Mouse (Mus musculus): ENCODE measurements around the gene Rnf227.

The Rnf227 gene

DNA sequence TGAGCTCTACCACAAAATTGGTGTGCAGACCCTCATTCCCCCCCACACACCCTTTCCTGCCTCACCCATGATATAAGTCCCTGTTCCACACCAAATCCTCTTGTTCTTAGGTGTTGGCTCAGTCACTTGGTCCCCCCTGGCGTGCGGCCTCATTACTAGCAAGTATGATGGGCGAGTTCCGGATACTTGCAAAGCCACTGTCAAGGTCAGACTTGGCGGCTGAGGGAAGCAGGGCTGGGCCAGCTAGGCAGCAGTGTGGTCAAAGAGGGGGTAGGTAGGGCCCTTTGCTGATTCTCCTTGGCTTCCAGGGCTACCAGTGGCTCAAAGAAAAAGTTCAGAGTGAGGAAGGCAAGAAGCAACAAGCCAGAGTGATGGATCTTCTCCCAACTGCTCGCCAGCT is 9.1 kb upstream of the Rnf227 start:
- in situ Hi-C loops (cut with MboI, MseI), result no loop called here

DNA sequence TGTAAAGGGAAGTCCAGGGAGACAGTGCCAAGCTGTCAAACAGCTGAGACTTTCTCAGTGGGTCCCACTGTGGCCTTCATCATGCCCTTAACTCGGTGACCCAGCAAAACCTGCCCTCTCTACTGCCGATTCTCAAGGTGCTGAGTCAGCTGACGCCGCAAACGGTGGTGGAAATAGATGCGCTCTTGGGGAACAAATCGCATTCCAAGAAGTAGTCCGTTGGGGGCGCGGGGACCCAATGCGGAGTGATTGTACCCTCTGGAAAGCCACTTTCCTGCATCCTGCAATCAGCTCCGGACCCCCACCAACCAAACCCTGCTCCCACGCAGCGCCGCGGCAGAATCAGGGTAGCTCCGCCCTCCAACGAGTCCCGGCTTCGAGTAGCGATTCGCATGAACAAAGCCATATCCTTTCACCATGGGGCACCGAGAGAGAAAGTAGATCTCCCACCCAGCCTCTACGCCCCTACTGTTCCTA is 8.3 kb upstream of the Rnf227 start:
- in situ Hi-C loops (cut with MboI, MseI), result no loop called here

DNA sequence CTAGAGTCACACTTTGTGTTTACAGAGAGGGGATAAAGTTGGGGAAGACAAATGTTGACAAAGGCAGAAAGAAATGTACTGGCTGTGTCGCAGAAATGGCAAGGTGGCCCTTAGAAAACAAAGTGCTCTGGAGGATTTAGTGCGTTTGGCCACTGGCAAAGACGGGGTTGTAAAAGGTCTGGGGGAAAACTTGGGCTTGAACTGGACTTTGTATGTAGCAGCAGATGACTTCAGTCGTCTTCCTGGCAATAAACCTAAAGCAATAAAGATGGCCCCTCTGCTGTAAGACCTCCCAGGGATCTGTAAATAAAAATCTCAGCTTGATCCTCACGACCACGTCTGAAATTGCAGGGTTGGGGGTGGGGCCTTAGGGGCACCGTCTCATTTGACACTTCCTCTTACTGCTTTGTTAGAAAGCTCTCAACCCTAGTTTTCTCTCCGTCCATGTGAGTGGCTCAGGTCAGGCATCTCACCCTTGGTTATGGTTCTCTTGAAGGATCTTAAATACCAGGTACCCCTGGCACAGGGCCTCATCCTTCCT is 7.5 kb upstream of the Rnf227 start:
- in situ Hi-C loops (cut with MboI, MseI), result no loop called here

DNA sequence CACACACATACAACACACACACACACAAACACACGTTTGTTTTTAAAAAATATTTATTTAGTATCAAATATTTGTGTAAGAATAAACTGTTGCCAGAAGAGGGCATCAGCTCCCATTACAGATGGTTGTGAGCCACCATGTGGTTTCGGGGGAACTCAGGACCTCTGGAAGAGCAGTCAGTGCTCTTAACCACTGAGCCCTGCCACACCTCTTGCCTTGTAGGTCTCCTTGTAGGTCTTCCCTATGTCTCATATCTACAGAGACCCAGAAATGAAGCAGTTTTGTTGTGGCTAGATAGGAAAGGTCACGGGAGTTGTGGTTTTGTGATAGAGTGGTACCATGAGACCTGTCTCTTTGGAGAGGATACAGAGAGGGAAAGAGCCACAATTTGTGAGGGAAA is 6.3 kb upstream of the Rnf227 start:
- in situ Hi-C loops (cut with MboI, MseI), result no loop called here

DNA sequence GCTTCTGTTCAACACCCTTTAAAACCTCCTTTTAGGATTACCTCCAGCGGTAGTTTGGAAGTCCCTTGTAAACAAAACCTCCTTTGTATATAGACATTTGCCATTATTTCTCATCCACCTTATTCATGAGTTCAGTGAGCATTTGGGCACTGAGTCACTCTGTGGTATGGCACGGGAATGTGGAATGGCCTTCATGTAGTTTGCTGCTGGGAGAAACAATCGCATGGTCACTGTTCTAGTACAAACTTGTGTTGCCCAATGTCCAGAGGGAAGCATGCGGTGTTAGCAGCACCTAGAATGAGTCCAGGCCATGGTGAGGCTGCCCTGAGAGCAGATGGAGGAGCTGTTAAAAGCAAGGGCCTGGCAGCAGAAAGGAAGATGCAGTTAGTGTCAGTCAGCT is 5.5 kb upstream of the Rnf227 start:
- in situ Hi-C loops (cut with MboI, MseI), result no loop called here

DNA sequence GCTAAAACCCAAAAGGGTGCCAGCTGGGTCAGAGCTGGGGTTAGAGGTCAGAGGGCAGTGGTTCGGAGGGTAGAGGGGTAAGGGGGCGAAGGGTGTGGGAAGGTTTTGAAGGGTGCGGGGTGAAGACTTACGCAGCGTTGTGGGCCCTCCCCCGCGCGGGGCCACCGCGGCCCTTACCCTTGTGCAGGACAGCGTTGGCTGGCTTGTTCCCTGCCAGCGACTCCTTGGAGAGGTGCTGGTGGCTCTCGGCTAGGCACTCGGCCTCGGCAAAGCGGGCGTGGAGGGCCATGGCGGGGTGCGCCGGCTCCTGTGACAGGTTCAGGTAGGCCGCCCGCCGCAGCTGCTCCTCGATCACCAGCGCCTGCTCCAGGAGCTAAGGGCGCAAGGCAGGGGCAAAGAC is 6.2 kb downstream of the Rnf227 start:
- in situ Hi-C loops (cut with MboI, MseI), result no loop called here

DNA sequence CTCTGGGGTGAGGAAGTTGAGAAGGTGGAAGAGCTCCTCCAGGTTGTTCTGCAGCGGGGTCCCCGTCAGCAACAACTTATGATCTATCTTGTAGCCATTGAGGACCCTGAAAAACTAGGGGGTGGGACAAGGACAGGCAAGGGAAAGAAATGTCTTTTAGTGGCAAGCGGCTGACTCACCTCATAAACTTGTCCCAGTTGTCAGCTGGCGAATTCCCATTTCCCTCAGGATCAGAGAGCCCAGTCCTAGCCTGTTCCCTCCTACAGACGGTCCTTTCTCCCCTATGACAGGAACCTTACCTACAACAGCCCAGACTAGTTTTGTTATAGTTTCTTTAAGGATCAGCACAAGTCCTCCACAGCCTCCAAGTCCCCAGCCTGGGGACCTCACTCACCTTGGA is 16.3 kb downstream of the Rnf227 start:
- in situ Hi-C loops (cut with MboI, MseI), result no loop called here

DNA sequence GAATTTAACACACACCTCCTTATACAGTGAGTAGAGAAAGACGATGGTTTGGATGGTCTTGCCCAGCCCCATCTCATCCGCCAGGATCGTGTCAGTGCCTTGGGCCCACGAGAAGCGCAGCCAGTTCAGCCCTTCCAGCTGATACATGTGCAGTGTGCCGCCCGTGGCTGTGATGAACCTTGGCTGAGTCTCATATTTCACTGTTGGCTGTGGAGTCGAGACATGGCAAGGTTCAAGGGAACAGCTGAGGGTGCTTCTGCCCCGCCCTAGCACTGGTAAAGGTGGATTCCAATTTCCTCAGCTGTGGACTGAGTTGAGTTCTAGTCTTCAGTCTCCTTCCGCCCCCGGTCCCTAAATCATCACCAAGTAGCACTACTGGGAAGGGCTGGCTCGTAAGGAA is 17.4 kb downstream of the Rnf227 start:
- in situ Hi-C loops (cut with MboI, MseI), result no loop called here

DNA sequence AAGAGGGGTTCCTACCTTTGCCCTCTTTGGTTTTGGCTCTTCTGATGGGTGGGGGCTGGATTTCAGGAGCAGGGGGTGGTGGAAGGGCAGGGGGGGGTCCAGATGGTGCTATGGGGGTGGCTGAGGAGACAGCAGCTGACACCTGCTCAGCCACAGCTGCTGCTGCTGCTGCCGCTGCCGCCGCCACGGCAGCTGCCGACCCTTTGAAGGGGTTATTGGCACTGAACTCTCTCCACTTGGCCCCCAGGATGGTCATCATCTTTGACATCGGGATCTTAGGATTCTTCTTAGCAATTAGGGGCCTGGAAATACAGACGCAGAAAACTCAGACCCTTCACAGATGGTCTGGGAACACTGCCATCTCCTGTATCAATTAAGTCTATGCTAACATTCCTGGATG is 21.8 kb downstream of the Rnf227 start:
- in situ Hi-C loops (cut with MboI, MseI), result no loop called here

DNA sequence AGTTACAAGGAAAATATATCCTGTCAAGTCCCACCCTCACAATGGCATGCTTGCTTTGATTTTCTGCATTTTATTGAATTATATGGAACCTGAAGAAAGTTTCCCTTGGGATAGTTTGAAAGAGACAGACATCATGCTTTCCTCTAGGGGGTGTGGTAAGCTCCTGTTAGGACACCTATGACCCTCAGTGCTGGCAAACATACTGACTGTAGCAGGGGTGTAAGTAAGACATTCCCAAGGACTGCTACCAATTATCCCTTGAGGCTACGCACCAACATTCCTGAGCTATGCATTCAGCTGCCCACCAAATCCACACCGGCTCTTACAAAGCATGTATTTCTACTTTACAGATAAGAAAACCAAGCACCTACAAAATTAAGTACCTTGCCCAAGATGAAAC is 22.2 kb downstream of the Rnf227 start:
- in situ Hi-C loops (cut with MboI, MseI), result no loop called here

DNA sequence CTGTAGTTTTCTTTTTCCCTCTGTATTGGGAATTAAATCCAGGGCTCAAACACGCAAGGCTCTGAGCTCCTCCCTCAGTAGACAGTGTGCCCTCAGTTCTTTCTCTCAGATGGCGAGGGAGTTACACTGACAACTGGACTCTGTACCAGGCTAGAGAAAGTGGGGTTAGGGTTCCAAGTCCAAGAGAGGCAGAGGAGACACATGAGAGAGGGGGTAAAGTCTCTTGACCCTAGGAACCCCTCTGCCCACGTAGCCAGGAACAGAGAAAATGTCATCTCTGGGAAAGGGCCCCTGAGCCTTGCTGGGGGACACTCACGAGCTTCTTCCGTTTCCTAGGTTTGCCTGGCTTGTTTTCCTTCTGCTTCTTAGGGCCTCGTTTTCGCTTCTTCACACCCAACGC is 24.1 kb downstream of the Rnf227 start:
- in situ Hi-C loops (cut with MboI, MseI), result no loop called here

DNA sequence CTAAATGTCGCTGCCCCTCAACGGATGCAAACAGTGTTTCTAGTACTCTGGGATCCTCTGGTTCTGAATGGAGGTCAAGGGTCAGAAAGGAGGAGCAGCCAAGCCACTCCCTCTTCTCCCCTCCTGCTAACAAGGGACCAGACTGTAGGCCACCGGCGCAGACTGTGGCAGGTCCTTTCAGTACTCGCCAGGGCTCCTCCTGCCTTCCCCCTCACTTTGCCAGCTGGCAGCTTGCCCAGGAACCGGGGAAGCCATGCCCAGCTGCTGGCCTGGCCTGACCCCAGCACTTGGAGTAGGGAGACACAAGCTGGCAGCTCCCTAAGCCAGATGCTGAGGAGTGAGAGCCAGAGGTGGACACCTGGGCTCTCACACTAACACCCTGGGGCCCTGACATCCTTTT is 24.6 kb downstream of the Rnf227 start:
- in situ Hi-C loops (cut with MboI, MseI), result no loop called here

DNA sequence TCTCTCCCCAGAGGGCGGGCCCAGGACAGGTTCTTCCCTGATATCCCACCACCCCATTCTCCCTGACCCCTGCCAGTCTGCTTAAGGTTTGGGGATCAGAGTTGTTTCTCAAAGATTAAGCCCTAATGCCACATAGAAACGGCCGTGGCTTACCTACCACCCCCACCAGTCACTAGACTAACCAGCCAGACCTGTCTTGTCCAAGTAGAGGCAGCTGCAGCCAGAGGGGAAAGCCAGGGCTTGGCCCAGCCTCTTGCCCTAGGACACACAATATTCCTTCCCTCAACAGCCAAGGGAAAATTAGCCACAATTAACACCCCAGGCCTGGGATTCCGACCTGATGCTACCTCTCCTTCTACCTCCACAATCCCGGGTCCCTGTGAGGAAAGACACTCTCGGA is 25.5 kb downstream of the Rnf227 start:
- in situ Hi-C loops (cut with MboI, MseI), result no loop called here

DNA sequence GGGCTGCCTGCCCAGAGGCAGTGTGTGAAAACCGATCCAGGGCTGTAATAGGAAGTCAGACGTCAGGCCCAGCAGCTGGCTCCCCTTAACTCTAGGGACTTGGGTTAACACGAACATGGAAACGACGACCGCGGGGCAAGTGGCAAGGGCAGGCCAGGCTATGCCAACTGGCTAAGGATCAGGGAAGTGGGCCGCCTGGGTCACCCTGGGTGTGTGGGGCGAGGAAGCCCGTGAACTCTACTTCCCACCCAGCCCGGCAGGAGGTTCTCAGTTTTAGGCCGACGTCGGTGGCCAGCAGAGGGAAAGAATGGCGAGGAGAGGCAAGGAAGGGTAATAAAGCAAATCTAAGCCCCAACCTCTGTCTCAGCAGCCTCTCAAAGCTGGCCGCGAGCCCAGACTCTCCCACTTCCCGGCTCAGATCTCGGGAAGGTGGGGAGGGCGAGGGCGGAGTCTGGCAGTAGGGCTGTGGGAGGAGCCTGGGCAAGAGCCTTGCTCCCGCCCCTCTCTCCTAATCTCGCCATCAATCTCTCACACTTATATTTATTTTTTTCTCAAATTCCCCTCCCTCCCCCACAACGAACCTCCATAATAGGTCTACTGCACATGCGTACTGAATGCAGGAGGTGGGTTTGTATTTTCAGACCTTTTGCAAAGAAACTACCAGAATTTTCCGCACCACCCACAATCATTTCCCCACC is 26.0 kb downstream of the Rnf227 start:
- in situ Hi-C loops (cut with MboI, MseI), result no loop called here

DNA sequence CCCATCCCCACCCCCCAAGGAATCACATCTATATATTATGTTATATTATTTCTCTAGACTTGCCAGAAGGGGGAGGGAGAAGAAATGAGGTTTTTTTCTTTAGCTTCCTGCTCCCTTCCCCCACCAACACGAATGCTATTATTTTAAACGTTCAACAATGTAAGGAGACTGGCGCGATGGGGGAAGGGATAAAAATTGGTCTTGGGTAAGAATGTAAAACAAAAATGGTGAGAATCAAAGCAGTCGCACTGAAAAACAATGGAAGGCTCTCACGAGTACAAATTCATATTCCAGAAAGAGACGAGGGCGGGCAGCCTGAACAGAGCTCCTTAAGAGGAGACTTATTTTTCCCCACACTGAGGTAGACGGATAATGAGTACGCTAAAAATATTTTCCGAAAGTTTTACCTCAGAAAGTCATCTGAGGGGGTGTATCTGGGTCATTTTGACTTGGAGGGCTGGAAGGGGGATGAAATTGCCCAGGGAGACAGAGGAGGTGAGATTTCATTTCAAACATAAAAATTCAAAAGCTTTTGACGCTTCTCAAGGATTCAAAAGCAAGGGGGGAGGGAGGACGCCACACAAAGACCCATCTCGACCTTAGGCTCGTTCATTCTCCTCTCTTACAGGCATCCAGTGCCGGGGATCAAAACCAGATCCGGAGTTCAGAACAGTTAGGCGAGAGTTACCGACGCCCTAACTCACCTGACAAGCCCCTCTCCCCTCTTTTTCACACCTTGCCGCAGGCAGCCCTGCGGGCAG is 26.8 kb downstream of the Rnf227 start:
- in situ Hi-C loops (cut with MboI, MseI), result no loop called here

DNA sequence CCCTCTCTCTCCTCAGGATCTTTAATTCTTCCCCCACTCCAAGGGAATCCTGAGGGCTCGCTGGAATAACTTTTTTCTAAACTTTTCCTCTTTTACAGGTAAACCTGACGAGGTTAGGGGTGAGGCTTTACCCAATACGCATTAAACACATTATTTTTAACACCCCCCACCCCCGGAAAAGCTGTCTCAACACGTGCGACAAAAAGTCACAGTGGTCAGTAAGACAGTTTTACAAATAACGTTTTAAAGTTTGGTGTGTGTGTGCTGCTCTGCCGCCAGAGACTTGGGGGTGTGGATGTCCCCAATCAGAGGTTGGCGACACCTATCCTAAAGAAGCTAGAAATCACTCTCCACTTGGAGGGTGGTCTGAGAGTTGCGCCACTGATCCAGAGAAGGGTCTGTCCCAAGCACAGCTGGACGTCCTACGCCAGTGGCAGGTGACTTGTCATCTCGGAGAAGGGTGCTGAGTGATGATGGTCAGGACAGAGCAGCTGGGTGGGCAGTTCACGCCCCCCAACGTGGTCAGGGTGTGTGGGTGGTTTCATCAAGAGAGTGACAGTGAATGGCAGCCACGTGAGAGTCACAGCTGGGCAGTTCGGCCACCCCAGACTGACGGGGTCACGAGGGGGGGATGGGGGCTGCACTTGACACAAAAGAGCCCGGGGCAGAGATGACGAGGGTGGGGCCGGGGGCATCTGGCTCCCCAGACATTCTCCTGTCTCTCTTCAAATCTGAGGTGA is 27.5 kb downstream of the Rnf227 start:
- in situ Hi-C loops (cut with MboI, MseI), result no loop called here

DNA sequence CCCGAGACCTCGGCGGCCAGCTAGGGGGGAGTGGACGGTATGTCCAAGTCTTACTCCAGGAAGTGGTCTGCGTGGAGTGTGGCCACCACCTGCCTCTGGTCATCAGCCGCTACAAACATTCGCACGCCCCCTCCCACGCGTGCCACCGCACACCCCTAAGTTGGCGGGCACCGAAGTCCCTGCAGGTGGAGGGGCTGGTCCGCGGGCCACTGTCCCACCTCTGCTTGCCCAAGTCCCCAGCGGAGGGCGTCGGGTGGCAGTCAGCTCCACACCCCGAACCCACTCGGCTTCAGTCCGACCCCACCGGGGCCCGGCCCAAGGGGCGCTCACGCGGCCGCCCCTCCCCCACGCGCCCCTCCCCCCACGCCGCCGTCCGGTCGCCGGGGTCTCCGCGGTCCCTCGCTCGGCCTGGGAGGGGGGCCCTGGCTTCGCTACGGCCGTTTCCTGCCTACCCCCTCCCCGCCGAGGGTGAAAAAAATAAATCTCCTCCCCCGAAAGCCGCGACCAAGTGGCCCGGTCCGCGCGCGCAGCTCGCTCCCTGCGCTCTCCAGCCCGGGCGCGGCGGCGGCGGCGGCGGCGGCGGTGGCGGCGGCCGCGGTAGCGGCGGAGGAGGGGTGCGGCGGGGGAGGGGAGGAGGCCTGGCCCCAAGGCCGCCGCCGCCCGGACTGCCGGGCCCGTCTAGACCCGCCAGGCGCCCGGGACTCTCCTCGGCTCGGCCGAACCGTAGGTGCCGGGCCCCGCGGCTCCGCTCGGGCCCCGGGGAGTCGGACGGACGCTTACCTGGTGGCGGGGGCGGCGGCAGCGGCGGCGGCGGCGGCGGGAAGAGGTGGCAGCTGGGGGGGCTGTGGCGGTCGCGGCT is 28.3 kb downstream of the Rnf227 start:
- in situ Hi-C loops (cut with MboI, MseI), result no loop called here

DNA sequence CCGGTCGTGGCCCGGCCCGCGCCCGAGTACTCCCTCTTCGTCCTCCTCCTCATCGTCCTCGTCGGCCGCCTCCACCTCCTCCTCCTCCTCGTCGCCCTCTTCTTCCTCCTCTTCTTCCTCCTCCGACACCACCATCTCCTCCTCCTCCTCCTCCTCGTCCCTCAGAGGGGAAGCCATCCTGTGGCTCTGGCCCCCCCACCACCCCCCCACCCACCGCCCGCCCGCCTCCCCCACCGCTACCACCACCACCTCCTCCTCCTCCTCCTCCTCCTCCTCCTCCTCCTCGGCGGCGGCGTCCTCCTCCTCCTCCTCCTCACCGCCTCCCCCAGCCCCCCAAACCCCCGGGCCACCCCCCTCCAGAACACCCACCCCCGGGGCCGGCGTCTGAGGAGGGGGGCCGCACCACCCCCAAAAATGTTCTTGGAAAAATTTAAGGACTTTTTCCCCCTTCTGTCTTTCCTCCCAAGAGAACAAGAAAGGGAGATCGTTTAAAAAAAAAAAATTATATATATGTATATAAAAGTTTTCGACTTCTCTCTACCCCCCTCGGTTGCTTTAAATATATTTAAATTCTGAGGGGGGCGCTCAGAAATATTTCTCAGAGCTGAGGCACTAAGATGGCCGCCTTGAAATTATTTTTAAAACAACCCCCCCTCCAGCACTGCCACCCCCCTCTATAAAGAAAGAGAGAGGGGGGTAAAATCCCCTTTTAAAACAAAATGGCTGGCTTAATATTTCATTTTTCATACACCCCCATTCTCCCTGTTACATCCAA is 29.1 kb downstream of the Rnf227 start, which contains the start of gene Chd3:
Gene Chd3 (minus strand): TSS at position 192 of the 775 bp plus-strand sequence.
- in situ Hi-C loops (cut with MboI, MseI), result no loop called here

DNA sequence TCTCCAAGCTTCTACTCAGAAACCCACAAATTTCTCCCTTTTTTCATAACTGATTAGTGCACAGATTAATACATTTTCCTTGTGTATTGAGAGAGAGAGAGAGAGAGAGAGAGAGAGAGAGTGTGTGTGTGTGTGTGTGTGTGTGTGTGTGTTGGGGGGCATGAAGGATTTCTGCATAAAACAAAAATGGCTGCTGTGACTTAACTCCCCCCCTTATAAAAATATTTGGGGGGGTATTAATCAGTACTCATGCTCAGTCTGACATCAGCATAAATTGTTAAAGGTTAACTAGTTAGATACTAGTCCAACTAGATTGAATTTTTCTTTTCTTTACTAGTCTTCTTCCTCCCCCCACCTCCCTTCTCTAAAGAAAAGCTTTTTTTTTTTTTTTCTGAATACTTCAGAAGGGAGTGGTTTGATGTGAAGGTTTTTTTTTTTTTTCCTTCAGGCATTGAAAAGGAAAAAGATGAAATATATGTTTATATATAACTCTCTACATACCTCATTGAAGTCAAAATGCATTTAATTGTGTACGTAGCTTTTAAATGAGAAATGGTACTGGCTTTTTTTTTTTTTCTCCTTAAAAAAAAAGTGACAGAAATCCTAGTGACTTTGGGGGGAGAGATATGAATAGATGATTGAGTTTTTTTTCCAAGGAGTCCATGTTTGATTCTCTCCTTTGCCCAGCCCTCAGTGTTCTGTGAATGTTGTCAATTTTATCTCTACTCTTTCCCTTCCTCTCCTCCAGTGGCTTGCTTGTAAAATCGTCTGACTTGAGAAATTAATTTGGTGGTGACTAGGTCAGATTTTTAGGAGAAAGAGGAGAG is 29.9 kb downstream of the Rnf227 start:
- in situ Hi-C loops (cut with MboI, MseI), result no loop called here

DNA sequence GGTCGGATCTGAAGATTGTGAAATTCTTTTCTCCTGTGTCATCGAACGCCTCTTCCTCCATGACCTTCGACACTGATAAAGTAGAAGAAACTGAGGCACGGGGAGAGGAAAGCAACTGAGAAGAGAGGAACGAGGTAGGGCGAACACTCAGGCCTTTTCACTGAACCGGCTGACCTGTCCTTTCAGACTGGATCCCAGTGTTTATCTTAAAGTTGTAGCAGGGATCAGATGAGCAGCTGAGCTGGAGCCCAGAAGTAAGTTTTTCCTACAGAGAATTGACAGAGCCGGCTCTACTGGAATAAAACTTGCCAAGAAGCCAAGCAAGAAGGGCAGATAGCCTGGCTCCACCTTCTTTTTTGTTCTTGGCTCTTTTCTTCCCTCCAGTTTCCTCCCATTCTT is 30.6 kb downstream of the Rnf227 start:
- in situ Hi-C loops (cut with MboI, MseI), result no loop called here

Measured in T-helper 2 cell (primary cell).